Mouse (Mus musculus) forebrain, embryonic 11.5 days (tissue): Measurements from ENCODE around the gene Fancl. TPM values are rescaled to one million over a fixed set of nuclear protein-coding genes. Genes with fewer than 3 reads are reported as not detected.

Experiments used
- ATAC-seq: fragments of 200-750 bp; cut with Nextera tagmentation; replicated peaks from 2 replicates; pipeline ENCODE4 v1.8.0; 2017; ENCODE audit warnings: moderate TSS enrichment; ENCODE audit not compliant: low FRiP score
- DNase-seq: peaks from one replicate; pipeline ENCODE4 v3.0.0-alpha.2; 2017; ENCODE audit warnings: low spot score
- H3K27ac ChIP-seq: fragments of 300-500 bp; sonication (generic); 2 replicates; pipeline ENCODE4 v1.5.1; 2014; ENCODE audit warnings: low read depth, low read length
- H3K27me3 ChIP-seq: fragments of 300-500 bp; sonication (generic); 2 replicates; pipeline ENCODE4 v1.6.1; 2014; ENCODE audit warnings: mild to moderate bottlenecking, low read length, mixed read lengths; ENCODE audit not compliant: control insufficient read depth, insufficient read depth
- H3K36me3 ChIP-seq: fragments of 300-500 bp; sonication (generic); 2 replicates; pipeline ENCODE4 v1.6.1; 2014; ENCODE audit warnings: mild to moderate bottlenecking, low read length, moderate library complexity, mixed read lengths; ENCODE audit not compliant: control insufficient read depth, insufficient read depth
- H3K4me1 ChIP-seq: fragments of 300-500 bp; sonication (generic); replicated peaks from 2 replicates; pipeline ENCODE4 v1.6.1; 2014; ENCODE audit warnings: low read length, mixed read lengths; ENCODE audit not compliant: control insufficient read depth, insufficient read depth
- H3K4me2 ChIP-seq: fragments of 300-500 bp; sonication (generic); 2 replicates; pipeline ENCODE4 v1.6.1; 2014; ENCODE audit warnings: low read depth, mild to moderate bottlenecking, low read length, moderate library complexity, mixed read lengths; ENCODE audit not compliant: severe bottlenecking
- H3K4me3 ChIP-seq: fragments of 300-500 bp; sonication (generic); 2 replicates; pipeline ENCODE4 v1.5.1; 2014; ENCODE audit warnings: low read depth, low read length
- H3K9ac ChIP-seq: fragments of 300-500 bp; sonication (generic); 2 replicates; pipeline ENCODE4 v1.6.1; 2014; ENCODE audit warnings: low read length
- H3K9me3 ChIP-seq: fragments of 300-500 bp; sonication (generic); 2 replicates; pipeline ENCODE4 v1.6.1; 2016; ENCODE audit warnings: low read length, mixed read lengths; ENCODE audit not compliant: control insufficient read depth
- WGBS: fragments of 180-500 bp; shearing (Covaris S2); extraction: QIAGEN DNeasy Blood & Tissue Kit; methylation state at CpG from one replicate; pipeline ENCODE4 v1.1.7; 2014; 5-methylcytosine and 5-hydroxymethylcytosine counted together
- polyA plus RNA-seq: library from polyadenylated mRNA; unstranded; fragments of >200 nt; fragmentation: Nextera tagmentation; extraction: Ambion mirVana; gene quantifications from 2 replicates; pipeline ENCODE4 v1.2.1, GENCODE M21; 2014

The Fancl gene
- polyA plus RNA-seq, 1 experiment from 2014 or later: 33.9 TPM

GRCm38 (mm10) chr11:26518991-26519390, 133.1 kb downstream of the Fancl start:
- Histone ChIP-seq H3K9ac (no peak overlapping the region), H3K9me3 (no peaks in the 10 kb centered on the region), H3K36me3 (no peaks in the 10 kb centered on the region), H3K4me2 (no peak overlapping the region), H3K4me3 (no peak overlapping the region), H3K4me1 (no peaks in the 10 kb centered on the region), H3K27ac (no peak overlapping the region), H3K27me3 (no peaks in the 10 kb centered on the region)
- WGBS: 90% methylated on average over 3 of the region's 3 CpGs
- DNase-seq (no peak), ATAC-seq (no peak)

Other genes starting within 250 kb of the Fancl start
- gene 5730522E02Rik, start 175.4 kb upstream of the Fancl start, polyA plus RNA-seq: 6.1 and 7.3 TPM in 2 replicates
- gene Gm6899, start 207.1 kb downstream of the Fancl start, polyA plus RNA-seq: not detected in 2 replicates
- gene Vrk2, start 207.9 kb downstream of the Fancl start, polyA plus RNA-seq: 20.8 and 23.6 TPM in 2 replicates